Comparison of ENCODE assay signal across 11 mouse cellular contexts in the genomic region with DNA sequence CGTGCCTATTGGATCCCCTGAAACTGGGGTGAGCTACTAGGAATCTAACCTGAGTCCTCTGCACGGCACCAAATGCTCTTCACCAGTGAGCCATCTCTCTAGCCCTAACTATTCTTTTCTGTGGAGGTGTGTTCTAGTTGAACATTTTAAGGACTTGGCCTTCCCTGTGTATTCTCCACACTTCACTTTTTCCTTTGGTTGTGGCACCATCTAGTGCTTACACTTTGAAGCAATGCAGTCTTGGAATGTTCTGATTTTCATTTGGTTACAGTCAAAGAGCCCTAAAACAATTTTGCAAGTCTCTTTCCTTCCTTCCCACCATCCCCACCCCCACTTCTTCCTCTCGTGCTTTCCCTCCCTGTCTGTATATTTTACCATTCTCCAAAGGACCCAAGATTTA. TPM values are rescaled to one million over a fixed set of nuclear protein-coding genes. Genes with fewer than 3 reads are reported as not detected.
DNase-seq lines count a peak whose midpoint lies in the region; ATAC-seq and TF ChIP-seq lines count a peak whose summit lies in the region.
"Had no signal": no experiment of that assay in that cellular context is flagged by ENCODE, and none has a peak within 500 bp of the region (broad histone marks: within the 10 kb centered on the region; RNA-seq: fewer than 3 reads in every experiment).

No protein-coding gene starts in this region.

- no peak overlapping the region for H3K4me2 ChIP-seq in midbrain, postnatal 0 days (ENCODE audit: low read depth, low read length, poor library complexity, severe bottlenecking)
- H3K4me2 ChIP-seq in midbrain, embryonic 15.5 days = no peak overlapping the region
- no peak overlapping the region for H3K4me2 ChIP-seq in lung, embryonic 14.5 days
- no peak overlapping the region for H3K4me2 ChIP-seq in hindbrain, embryonic 16.5 days (ENCODE audit: low read length)
- H3K4me2 ChIP-seq: limb, embryonic 15.5 days had no signal

- H3K4me1 ChIP-seq in midbrain, postnatal 0 days (ENCODE audit: insufficient read depth, low read length) = no peaks in the 10 kb centered on the region
- peaks cover 8% of the 10 kb centered on the region for H3K4me1 ChIP-seq in midbrain, embryonic 15.5 days
- no peaks in the 10 kb centered on the region for H3K4me1 ChIP-seq in lung, embryonic 14.5 days (ENCODE audit: insufficient read depth)
- no peaks in the 10 kb centered on the region for H3K4me1 ChIP-seq in hindbrain, embryonic 16.5 days (ENCODE audit: control insufficient read depth, insufficient read depth, low read depth, low read length)

- no peak overlapping the region for H3K4me3 ChIP-seq in midbrain, postnatal 0 days (ENCODE audit: low read depth, low read length)
- no peak overlapping the region for H3K4me3 ChIP-seq in midbrain, embryonic 15.5 days
- no peak overlapping the region for H3K4me3 ChIP-seq in lung, embryonic 14.5 days (ENCODE audit: low read depth, low read length)
- H3K4me3 ChIP-seq in hindbrain, embryonic 16.5 days (ENCODE audit: low read length) = no peak overlapping the region
- H3K4me3 ChIP-seq: erythroblast, embryonic 14.5 days; limb, embryonic 15.5 days had no signal

- H3K9me3 ChIP-seq in midbrain, postnatal 0 days (ENCODE audit: low read length) = no peaks in the 10 kb centered on the region
- no peaks in the 10 kb centered on the region for H3K9me3 ChIP-seq in midbrain, embryonic 15.5 days
- no peaks in the 10 kb centered on the region for H3K9me3 ChIP-seq in lung, embryonic 14.5 days (ENCODE audit: low read depth, low read length)
- H3K9me3 ChIP-seq in hindbrain, embryonic 16.5 days (ENCODE audit: control insufficient read depth, low read length) = no peaks in the 10 kb centered on the region
- H3K9me3 ChIP-seq: G1E; limb, embryonic 15.5 days had no signal

- no peak for DNase-seq in frontal cortex, postnatal 14 days (ENCODE audit: low spot score in 2 of 2)
- peak; percentile 62 for DNase-seq in midbrain, postnatal 0 days (ENCODE audit: low spot score)
- peak; percentile 5 for DNase-seq in embryo, embryonic 11.5 days (ENCODE audit: low read depth, low spot score)
- peak; percentile 52 for DNase-seq in lung, embryonic 14.5 days
- no peak for DNase-seq in spleen, postnatal 14 days (ENCODE audit: low spot score in 2 of 2)

- peak; percentile 80 for TF ChIP-seq CTCF in midbrain, postnatal 0 days (IDR thresholded peaks at IDR 0.05)
- peak; percentile 38 for TF ChIP-seq CTCF in lung, embryonic 14.5 days (IDR thresholded peaks at IDR 0.05; ENCODE audit: low read depth)

- WGBS in midbrain, postnatal 0 days = 85% methylated on average over 3 of the region's 3 CpGs
- WGBS in midbrain, embryonic 15.5 days = 79% methylated on average over 3 of the region's 3 CpGs
- WGBS in lung, embryonic 14.5 days = 71% methylated on average over 3 of the region's 3 CpGs
- WGBS in hindbrain, embryonic 16.5 days = 85% methylated on average over 3 of the region's 3 CpGs

- H3K27me3 ChIP-seq in midbrain, postnatal 0 days (ENCODE audit: insufficient read depth, low read length) = no peaks in the 10 kb centered on the region
- H3K27me3 ChIP-seq in midbrain, embryonic 15.5 days (replicated peaks) = no peaks in the 10 kb centered on the region
- H3K27me3 ChIP-seq in lung, embryonic 14.5 days (ENCODE audit: insufficient read depth, low read length) = no peaks in the 10 kb centered on the region
- no peaks in the 10 kb centered on the region for H3K27me3 ChIP-seq in hindbrain, embryonic 16.5 days (replicated peaks; ENCODE audit: control insufficient read depth, insufficient read depth, low read length)
- H3K27me3 ChIP-seq: limb, embryonic 15.5 days had no signal

- peak; percentile 89 for ATAC-seq in frontal cortex, adult (ENCODE audit: low TSS enrichment)
- ATAC-seq in midbrain, postnatal 0 days (ENCODE audit: low FRiP score) = no peak
- no peak for ATAC-seq in midbrain, embryonic 15.5 days (replicated peaks)
- no peak for ATAC-seq in lung, embryonic 14.5 days (ENCODE audit: insufficient read depth)
- no peak for ATAC-seq in hindbrain, embryonic 16.5 days

- H3K27ac ChIP-seq in midbrain, postnatal 0 days (ENCODE audit: low read depth, low read length) = no peak overlapping the region
- no peak overlapping the region for H3K27ac ChIP-seq in midbrain, embryonic 15.5 days
- no peak overlapping the region for H3K27ac ChIP-seq in lung, embryonic 14.5 days (ENCODE audit: low read depth)
- no peak overlapping the region for H3K27ac ChIP-seq in hindbrain, embryonic 16.5 days (ENCODE audit: low read depth, low read length)
- H3K27ac ChIP-seq: limb, embryonic 15.5 days had no signal

- H3K36me3 ChIP-seq in midbrain, postnatal 0 days (ENCODE audit: insufficient read depth, low read length) = no peaks in the 10 kb centered on the region
- H3K36me3 ChIP-seq in midbrain, embryonic 15.5 days (replicated peaks) = no peaks in the 10 kb centered on the region
- no peaks in the 10 kb centered on the region for H3K36me3 ChIP-seq in lung, embryonic 14.5 days (ENCODE audit: insufficient read depth)
- H3K36me3 ChIP-seq in hindbrain, embryonic 16.5 days (ENCODE audit: control insufficient read depth, insufficient read depth, low read length) = no peaks in the 10 kb centered on the region
- H3K36me3 ChIP-seq: limb, embryonic 15.5 days had no signal

- no peak overlapping the region for H3K9ac ChIP-seq in midbrain, postnatal 0 days (replicated peaks; ENCODE audit: low read length, poor library complexity, severe bottlenecking)
- H3K9ac ChIP-seq in midbrain, embryonic 15.5 days = no peak overlapping the region
- no peak overlapping the region for H3K9ac ChIP-seq in lung, embryonic 14.5 days
- H3K9ac ChIP-seq in hindbrain, embryonic 16.5 days (ENCODE audit: low read depth, low read length) = no peak overlapping the region
- H3K9ac ChIP-seq: limb, embryonic 15.5 days had no signal

RNA-seq across cellular contexts. Expression of a gene that starts 33.6 kb away (rescaled TPM):
- 37.2 and 46.6 TPM in 2 replicates for total RNA-seq in midbrain, postnatal 0 days (2014; rRNA removed)
- 19.9 and 21.3 TPM in 2 replicates for polyA plus RNA-seq in midbrain, postnatal 0 days (2015; fragmentation: Nextera tagmentation; extraction: Ambion mirVana)
- 40.0 and 41.2 TPM in 2 replicates for polyA plus RNA-seq in midbrain, embryonic 15.5 days (2015; fragmentation: Nextera tagmentation; extraction: Ambion mirVana)
- 68.8 and 78.0 TPM in 2 replicates for polyA plus RNA-seq in lung, embryonic 14.5 days (2014; fragmentation: Nextera tagmentation; extraction: Ambion mirVana)
- 28.4 and 35.6 TPM in 2 replicates for polyA plus RNA-seq in hindbrain, embryonic 16.5 days (2015; fragmentation: Nextera tagmentation; extraction: Ambion mirVana)

Comparison
In these comparisons a context has a peak if more than half of its experiments do, and no peak if none do; other contexts are left out.
1. DNase-seq: peak in midbrain, postnatal 0 days (single experiment), embryo, embryonic 11.5 days (single experiment) and lung, embryonic 14.5 days (single experiment); none in frontal cortex, postnatal 14 days (0 of 2) and spleen, postnatal 14 days (0 of 2).